Mouse (Mus musculus): ENCODE data around the gene Sost. TPM values are rescaled to one million over a fixed set of nuclear protein-coding genes. Genes with fewer than 3 reads are reported as not detected.
A peak's percentile ranks its signal among the peaks of the same experiment; 100 is the strongest.

Gene Sost
- polyA plus RNA-seq, 1 experiment from 2014 or later: 1.8 TPM

DNA sequence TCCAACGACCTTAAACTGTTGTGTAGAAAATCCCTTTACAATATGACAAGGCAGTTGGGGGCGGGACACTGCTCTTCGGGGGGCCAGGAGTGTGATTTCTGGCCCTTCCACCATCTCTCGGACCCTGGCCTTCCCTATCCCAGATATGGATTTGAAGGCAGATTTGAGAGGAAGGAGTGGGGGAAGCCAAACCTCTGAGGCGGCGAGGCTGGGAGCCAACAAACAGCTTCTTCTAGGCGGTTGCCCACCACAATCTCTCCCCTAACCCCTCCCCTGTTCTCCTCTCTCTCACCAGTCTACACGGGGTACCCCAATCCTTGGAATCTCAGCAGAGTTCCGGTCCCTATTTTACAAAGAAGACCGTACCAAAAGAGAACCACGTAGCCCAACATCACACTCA is 3.8 kb downstream of the Sost start:
- Histone ChIP-seq H3K36me3 (ENCODE audit: insufficient read depth, low read length) (no peaks in the 10 kb centered on the region), H3K27ac (no peak overlapping the region), H3K27me3 (ENCODE audit: insufficient read depth, low read length) (peaks cover 19% of the 10 kb centered on the region), H3K4me1 (replicated peaks; ENCODE audit: insufficient read depth, low read length) (peaks cover 32% of the 10 kb centered on the region), H3K9ac (ENCODE audit: low read depth, low read length) (peak overlapping the region; percentile 54; the same call in 1 of the 2 replicates), H3K4me2 (ENCODE audit: low read length) (peak overlapping the region; percentile 85), H3K9me3 (replicated peaks; ENCODE audit: low read length) (no peaks in the 10 kb centered on the region), H3K4me3 (replicated peaks; ENCODE audit: low read depth, low read length) (peak overlapping the region; percentile 47)
- DNase-seq (ENCODE audit: low spot score) (no peak), ATAC-seq (replicated peaks; ENCODE audit: low FRiP score, low read depth) (no peak)
- no peak for TF ChIP-seq CTCF (IDR thresholded peaks at IDR 0.05; ENCODE audit: low read depth)
- WGBS: 8% methylated on average over 11 of the region's 11 CpGs

DNA sequence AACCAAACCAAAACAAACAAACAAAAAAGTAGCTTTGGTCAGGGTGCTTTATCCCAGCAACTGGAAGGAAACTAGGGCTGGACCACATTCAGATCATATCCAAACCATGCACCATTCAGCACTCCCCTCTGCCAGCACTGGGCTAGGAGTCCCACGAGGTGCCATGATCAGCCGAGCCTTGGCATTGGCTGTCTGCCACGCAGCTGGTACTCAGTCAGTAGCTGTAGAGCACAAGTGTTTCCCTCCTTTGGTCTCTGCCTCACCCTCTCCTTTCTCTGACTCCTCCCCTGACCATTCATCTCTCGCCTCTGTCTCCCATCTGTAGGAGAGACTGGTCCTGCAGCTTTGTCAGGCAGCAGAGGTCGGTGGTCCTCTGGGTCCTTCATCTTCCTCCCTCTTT is 9.3 kb downstream of the Sost start:
- Histone ChIP-seq H3K27me3 (ENCODE audit: insufficient read depth, low read length) (0 out of 2 replicates have a peak, but pooled peaks cover 6% of the 10 kb centered on the region), H3K9ac (ENCODE audit: low read depth, low read length) (no peak overlapping the region), H3K36me3 (ENCODE audit: insufficient read depth, low read length) (no peaks in the 10 kb centered on the region), H3K9me3 (replicated peaks; ENCODE audit: low read length) (no peaks in the 10 kb centered on the region), H3K27ac (no peak overlapping the region), H3K4me1 (replicated peaks; ENCODE audit: insufficient read depth, low read length) (no peaks in the 10 kb centered on the region), H3K4me2 (ENCODE audit: low read length) (no peak overlapping the region), H3K4me3 (replicated peaks; ENCODE audit: low read depth, low read length) (no peak overlapping the region)
- 73% methylated on average over 5 of the region's 5 CpGs for WGBS
- DNase-seq (ENCODE audit: low spot score) (no peak), ATAC-seq (replicated peaks; ENCODE audit: low FRiP score, low read depth) (no peak)
- no peak for TF ChIP-seq CTCF (IDR thresholded peaks at IDR 0.05; ENCODE audit: low read depth)

DNA sequence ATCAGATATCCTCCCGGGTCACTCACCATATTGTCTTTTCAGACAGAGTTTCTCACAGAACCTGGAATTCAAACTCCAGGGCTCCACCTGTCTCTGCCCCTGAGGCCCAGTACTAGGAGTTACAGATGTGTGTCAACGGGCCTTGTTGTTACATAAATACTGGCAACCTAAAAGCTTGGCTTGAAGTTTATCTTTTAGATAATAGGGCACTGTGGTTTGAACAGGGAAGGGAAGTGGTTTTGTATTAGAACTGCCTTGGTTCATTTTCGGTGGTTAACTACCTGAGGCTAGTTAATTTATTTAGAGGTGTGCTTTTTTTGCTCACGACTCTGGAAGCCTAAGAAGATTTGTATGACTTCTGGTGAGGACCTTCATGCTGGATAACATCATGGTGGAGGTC is 13.4 kb downstream of the Sost start:
- Histone ChIP-seq H3K4me1 (replicated peaks; ENCODE audit: insufficient read depth, low read length) (no peaks in the 10 kb centered on the region), H3K27me3 (ENCODE audit: insufficient read depth, low read length) (no peaks in the 10 kb centered on the region), H3K4me2 (ENCODE audit: low read length) (no peak overlapping the region), H3K4me3 (replicated peaks; ENCODE audit: low read depth, low read length) (no peak overlapping the region), H3K36me3 (ENCODE audit: insufficient read depth, low read length) (no peaks in the 10 kb centered on the region), H3K27ac (no peak overlapping the region), H3K9me3 (replicated peaks; ENCODE audit: low read length) (no peaks in the 10 kb centered on the region), H3K9ac (ENCODE audit: low read depth, low read length) (no peak overlapping the region)
- ATAC-seq (replicated peaks; ENCODE audit: low FRiP score, low read depth) (no peak), DNase-seq (ENCODE audit: low spot score) (no peak)
- no peak for TF ChIP-seq CTCF (IDR thresholded peaks at IDR 0.05; ENCODE audit: low read depth)
- WGBS: 40% methylated on average over 4 of the region's 4 CpGs

DNA sequence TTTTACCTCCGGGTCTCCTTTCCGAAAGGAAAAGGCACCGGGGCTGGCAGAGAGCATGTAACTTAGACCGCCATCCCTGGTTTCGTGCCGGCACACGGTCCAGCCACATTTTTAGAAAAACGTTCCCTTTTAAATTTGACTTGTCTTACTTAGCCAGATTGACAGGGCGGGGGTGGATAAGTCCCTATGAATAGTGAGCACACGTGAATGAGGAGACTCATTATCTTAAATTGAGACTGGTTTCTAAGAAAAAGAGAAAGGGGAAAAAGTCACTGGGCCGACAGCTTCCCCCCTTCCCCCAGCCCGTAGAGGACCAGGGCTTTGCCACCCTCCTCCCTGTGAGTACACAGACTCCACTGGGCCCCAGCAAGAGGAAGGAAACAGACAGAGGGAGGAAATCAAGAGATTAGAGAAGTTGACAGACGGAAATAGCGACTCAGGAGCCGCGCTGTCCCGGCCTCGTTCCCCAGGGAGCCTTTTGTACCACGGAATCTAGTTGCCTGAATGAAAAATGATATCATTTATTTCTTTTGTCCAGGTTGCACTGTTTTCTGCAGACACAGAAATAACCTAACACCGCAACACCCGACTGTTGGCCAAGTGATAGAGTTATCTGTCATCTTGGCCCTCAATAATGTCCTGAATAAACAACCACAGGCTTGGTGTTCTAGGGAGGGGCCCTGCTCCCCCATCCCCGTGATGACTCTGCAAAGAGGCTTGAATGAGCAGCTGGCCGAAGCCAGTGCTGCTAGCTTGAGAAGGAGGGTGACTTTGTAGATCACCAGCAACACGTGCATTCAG is 14.1 kb downstream of the Sost start:
- no peaks in the 10 kb centered on the region for H3K9me3 ChIP-seq (replicated peaks; ENCODE audit: low read length)
- TF ChIP-seq CTCF (IDR thresholded peaks at IDR 0.05; ENCODE audit: low read depth): no peak
- no peak overlapping the region for H3K9ac ChIP-seq (ENCODE audit: low read depth, low read length)
- WGBS: 22% methylated on average over 24 of the region's 24 CpGs
- peak overlapping the region; percentile 25; the same call in 1 of the 2 replicates for H3K4me2 ChIP-seq (ENCODE audit: low read length)
- H3K4me1 ChIP-seq (replicated peaks; ENCODE audit: insufficient read depth, low read length): no peaks in the 10 kb centered on the region
- no peak overlapping the region for H3K4me3 ChIP-seq (replicated peaks; ENCODE audit: low read depth, low read length)
- DNase-seq (ENCODE audit: low spot score) (peak; percentile 89), ATAC-seq (replicated peaks; ENCODE audit: low FRiP score, low read depth) (no peak; the same call in 1 of the 2 replicates)
- peak overlapping the region; percentile 3; the same call in 1 of the 2 replicates for H3K27ac ChIP-seq
- no peaks in the 10 kb centered on the region for H3K36me3 ChIP-seq (ENCODE audit: insufficient read depth, low read length)
- H3K27me3 ChIP-seq (ENCODE audit: insufficient read depth, low read length): no peaks in the 10 kb centered on the region

DNA sequence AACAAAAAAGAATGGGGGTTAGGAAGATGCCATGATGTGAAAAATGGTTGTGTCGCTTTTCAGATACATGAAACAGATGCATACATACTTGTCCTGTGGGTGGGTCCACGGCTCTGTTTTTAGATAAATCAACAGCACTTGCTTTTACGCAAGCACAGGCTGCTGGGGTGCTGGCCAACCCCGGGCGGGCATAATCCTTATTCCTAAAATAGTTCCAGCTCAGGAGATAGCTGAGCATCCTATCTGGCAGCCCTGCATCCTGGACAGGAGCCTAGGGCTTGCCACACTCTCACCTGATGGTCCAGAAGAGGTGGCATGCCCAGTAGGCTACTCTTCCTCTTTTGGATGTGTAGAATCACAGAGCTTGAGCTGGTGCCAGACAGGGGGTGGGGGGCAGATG is 16.8 kb downstream of the Sost start:
- ATAC-seq (replicated peaks; ENCODE audit: low FRiP score, low read depth) (no peak), DNase-seq (ENCODE audit: low spot score) (no peak)
- Histone ChIP-seq H3K27ac (no peak overlapping the region), H3K36me3 (ENCODE audit: insufficient read depth, low read length) (no peaks in the 10 kb centered on the region), H3K4me1 (replicated peaks; ENCODE audit: insufficient read depth, low read length) (no peaks in the 10 kb centered on the region; the same call in 1 of the 2 replicates), H3K27me3 (ENCODE audit: insufficient read depth, low read length) (no peaks in the 10 kb centered on the region), H3K9ac (ENCODE audit: low read depth, low read length) (no peak overlapping the region), H3K9me3 (replicated peaks; ENCODE audit: low read length) (no peaks in the 10 kb centered on the region), H3K4me3 (replicated peaks; ENCODE audit: low read depth, low read length) (no peak overlapping the region), H3K4me2 (ENCODE audit: low read length) (no peak overlapping the region)
- WGBS: 85% methylated on average over 5 of the region's 5 CpGs
- TF ChIP-seq CTCF (IDR thresholded peaks at IDR 0.05; ENCODE audit: low read depth): no peak

DNA sequence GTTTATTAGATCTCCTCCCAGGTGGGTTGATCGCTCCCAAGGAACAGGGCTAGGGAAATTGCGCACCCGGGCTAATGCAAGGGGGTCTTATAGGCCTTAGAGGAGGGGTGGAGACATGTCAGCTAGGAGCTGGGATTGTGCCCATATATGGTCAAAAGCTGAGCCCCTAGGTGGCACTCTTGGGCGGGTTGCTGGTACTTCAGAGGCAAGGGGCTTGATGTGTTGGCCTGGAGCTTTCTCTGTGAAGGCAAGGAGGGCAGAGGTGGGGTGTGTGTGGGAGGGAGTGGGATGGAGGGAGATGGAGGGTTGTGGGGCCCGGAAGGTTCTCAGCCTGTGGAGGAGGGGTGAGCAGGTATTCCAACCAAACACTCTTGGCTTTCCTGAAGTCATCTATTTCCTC is 20.3 kb downstream of the Sost start:
- Histone ChIP-seq H3K4me3 (replicated peaks; ENCODE audit: low read depth, low read length) (no peak overlapping the region), H3K4me2 (ENCODE audit: low read length) (no peak overlapping the region), H3K27me3 (ENCODE audit: insufficient read depth, low read length) (no peaks in the 10 kb centered on the region), H3K9ac (ENCODE audit: low read depth, low read length) (no peak overlapping the region), H3K9me3 (replicated peaks; ENCODE audit: low read length) (no peaks in the 10 kb centered on the region), H3K27ac (no peak overlapping the region), H3K36me3 (ENCODE audit: insufficient read depth, low read length) (no peaks in the 10 kb centered on the region), H3K4me1 (replicated peaks; ENCODE audit: insufficient read depth, low read length) (no peaks in the 10 kb centered on the region; the same call in 1 of the 2 replicates)
- peak; percentile 57 for TF ChIP-seq CTCF (IDR thresholded peaks at IDR 0.05; ENCODE audit: low read depth)
- WGBS: 23% methylated on average over 5 of the region's 5 CpGs
- peak; percentile 61 for DNase-seq (ENCODE audit: low spot score)
- ATAC-seq (replicated peaks; ENCODE audit: low FRiP score, low read depth): no peak

Data from kidney, postnatal 0 days (tissue).